Mouse (Mus musculus) adrenal gland, postnatal 25 days (tissue): Measurements from ENCODE around the gene Palm2. TPM values are rescaled to one million over a fixed set of nuclear protein-coding genes. Genes with fewer than 3 reads are reported as not detected.

Experiments
- DNase-seq: peaks from one replicate; pipeline ENCODE4 v3.0.0; 2021; ENCODE audit warnings: mixed read lengths
- total RNA-seq: library from RNA; stranded (reverse); gene quantifications from 2 replicates; pipeline ENCODE4 v1.2.3, GENCODE M21; 2021

Gene Palm2
- total RNA-seq, 1 experiment from 2014 or later = 84.0 TPM

GRCm38 (mm10) chr4:57703574-57704470 lies 269.8 kb downstream of the Palm2 start:
- no peak for DNase-seq

GRCm38 (mm10) chr4:57704575-57704974 lies 270.5 kb downstream of the Palm2 start:
- no peak for DNase-seq

- no peak for DNase-seq
Measured at GRCm38 (mm10) chr4:57715849-57716248, 281.8 kb downstream of the Palm2 start.

- no peak for DNase-seq
Measured at GRCm38 (mm10) chr4:57716735-57717134, 282.7 kb downstream of the Palm2 start.

- DNase-seq = no peak
Measured at GRCm38 (mm10) chr4:57717354-57717753, 283.3 kb downstream of the Palm2 start, which contains the start of gene Akap2. Gene Akap2, plus strand, starts transcription at chr4:57717657.

- no peak for DNase-seq
Measured at GRCm38 (mm10) chr4:57719370-57719769, 285.3 kb downstream of the Palm2 start.

GRCm38 (mm10) chr4:57720869-57721361 lies 286.9 kb downstream of the Palm2 start:
- DNase-seq = no peak

GRCm38 (mm10) chr4:57722296-57722695 lies 288.2 kb downstream of the Palm2 start:
- no peak for DNase-seq

GRCm38 (mm10) chr4:57723659-57724058 lies 289.6 kb downstream of the Palm2 start:
- no peak for DNase-seq

- no peak for DNase-seq
Measured at GRCm38 (mm10) chr4:57725569-57725968, 291.5 kb downstream of the Palm2 start.

GRCm38 (mm10) chr4:57728611-57729183 lies 294.6 kb downstream of the Palm2 start:
- DNase-seq = no peak

GRCm38 (mm10) chr4:57730047-57730446 lies 296.0 kb downstream of the Palm2 start:
- no peak for DNase-seq

GRCm38 (mm10) chr4:57730801-57731598 lies 297.0 kb downstream of the Palm2 start:
- DNase-seq = no peak

GRCm38 (mm10) chr4:57732351-57732750 lies 298.3 kb downstream of the Palm2 start:
- no peak for DNase-seq

- peak; percentile 58 for DNase-seq
Measured at GRCm38 (mm10) chr4:57733445-57733844, 299.4 kb downstream of the Palm2 start.

- DNase-seq = peak; percentile 72
Measured at GRCm38 (mm10) chr4:57735426-57735825, 301.4 kb downstream of the Palm2 start.

GRCm38 (mm10) chr4:57738856-57739552 lies 305.0 kb downstream of the Palm2 start:
- DNase-seq = peak; percentile 34

- DNase-seq = no peak
Measured at GRCm38 (mm10) chr4:57743325-57743929, 309.4 kb downstream of the Palm2 start.

- no peak for DNase-seq
Measured at GRCm38 (mm10) chr4:57750651-57751050, 316.6 kb downstream of the Palm2 start.

- no peak for DNase-seq
Measured at GRCm38 (mm10) chr4:57751054-57751453, 317.0 kb downstream of the Palm2 start.

- no peak for DNase-seq
Measured at GRCm38 (mm10) chr4:57751566-57751965, 317.5 kb downstream of the Palm2 start.
